Mouse (Mus musculus) midbrain, embryonic 14.5 days (tissue): Measurements from ENCODE around the gene Nup210l. TPM values are rescaled to one million over a fixed set of nuclear protein-coding genes. Genes with fewer than 3 reads are reported as not detected.

ENCODE experiments used
- ATAC-seq: fragments of 200-750 bp; cut with Nextera tagmentation; 2 replicates; pipeline ENCODE4 v1.8.0; 2017; ENCODE audit warnings: moderate number of reproducible peaks, moderate library complexity; ENCODE audit not compliant: low FRiP score, low TSS enrichment
- DNase-seq: peaks from one replicate; pipeline ENCODE4 v3.0.0-alpha.2; 2015
- H3K27ac ChIP-seq: fragments of 300-500 bp; sonication (generic); replicated peaks from 2 replicates; pipeline ENCODE4 v1.5.1; 2014; ENCODE audit warnings: mild to moderate bottlenecking, low read depth, low read length, moderate library complexity
- H3K27me3 ChIP-seq: fragments of 300-500 bp; sonication (generic); 2 replicates; pipeline ENCODE4 v1.6.1; 2014; ENCODE audit warnings: low read length, control low read depth, mixed read lengths; ENCODE audit not compliant: control insufficient read depth, insufficient read depth
- H3K36me3 ChIP-seq: fragments of 300-500 bp; sonication (generic); 2 replicates; pipeline ENCODE4 v1.6.1; 2014; ENCODE audit warnings: low read length, control low read depth; ENCODE audit not compliant: control insufficient read depth, insufficient read depth
- H3K4me1 ChIP-seq: fragments of 300-500 bp; sonication (generic); 2 replicates; pipeline ENCODE4 v1.6.1; 2014; ENCODE audit warnings: mild to moderate bottlenecking, antibody characterized with exemption, low read length, control low read depth; ENCODE audit not compliant: control insufficient read depth, insufficient read depth
- H3K4me2 ChIP-seq: fragments of 300-500 bp; sonication (generic); 2 replicates; pipeline ENCODE4 v1.6.1; 2014; ENCODE audit warnings: mild to moderate bottlenecking, low read length, moderate library complexity
- H3K4me3 ChIP-seq: fragments of 300-500 bp; sonication (generic); replicated peaks from 2 replicates; pipeline ENCODE4 v1.5.1; 2014; ENCODE audit warnings: low read depth, low read length
- H3K9ac ChIP-seq: fragments of 300-500 bp; sonication (generic); replicated peaks from 2 replicates; pipeline ENCODE4 v1.6.1; 2014; ENCODE audit warnings: mild to moderate bottlenecking, low read length, moderate library complexity
- H3K9me3 ChIP-seq: fragments of 300-500 bp; sonication (generic); 2 replicates; pipeline ENCODE4 v1.6.1; 2016; ENCODE audit warnings: low read length, control low read depth, mixed read lengths; ENCODE audit not compliant: control insufficient read depth
- WGBS: fragments of 180-500 bp; shearing (Covaris S2); extraction: QIAGEN DNeasy Blood & Tissue Kit; methylation state at CpG from one replicate; pipeline ENCODE4 v1.1.7; 2014; 5-methylcytosine and 5-hydroxymethylcytosine counted together
- polyA plus RNA-seq: library from polyadenylated mRNA; unstranded; fragments of >200 nt; fragmentation: Nextera tagmentation; extraction: Ambion mirVana; gene quantifications from 2 replicates; pipeline ENCODE4 v1.2.1, GENCODE M21; 2014

Nup210l gene
- polyA plus RNA-seq, 1 experiment from 2014 or later: 0.61 TPM

DNA sequence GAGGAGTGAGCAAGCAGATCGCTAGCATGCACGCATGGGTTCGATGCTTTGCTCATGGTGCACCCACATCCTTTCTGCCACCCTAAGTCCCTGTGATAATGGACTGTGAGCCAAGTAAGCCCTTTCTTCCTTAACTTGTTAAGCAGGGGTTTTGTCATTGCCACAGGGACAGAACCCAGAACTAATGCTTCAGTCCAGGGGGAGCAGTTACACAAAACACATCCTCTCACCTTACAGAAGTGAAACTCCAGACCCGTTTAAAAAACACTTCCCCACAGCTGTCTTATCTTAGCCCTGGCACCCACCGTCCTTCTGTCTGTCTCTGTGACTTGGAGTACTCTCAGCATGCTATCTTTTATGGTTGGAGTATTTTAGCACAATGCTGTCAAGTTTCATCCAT is 52.1 kb downstream of the Nup210l start:
- 67% methylated on average over 5 of the region's 5 CpGs for WGBS
- H3K9ac ChIP-seq: no peak overlapping the region
- H3K27me3 ChIP-seq: no peaks in the 10 kb centered on the region
- H3K36me3 ChIP-seq: no peaks in the 10 kb centered on the region
- ATAC-seq: no peak
- H3K4me1 ChIP-seq: no peaks in the 10 kb centered on the region
- no peak for DNase-seq
- no peak overlapping the region for H3K4me2 ChIP-seq
- no peak overlapping the region for H3K4me3 ChIP-seq
- H3K9me3 ChIP-seq: no peaks in the 10 kb centered on the region
- H3K27ac ChIP-seq: no peak overlapping the region

DNA sequence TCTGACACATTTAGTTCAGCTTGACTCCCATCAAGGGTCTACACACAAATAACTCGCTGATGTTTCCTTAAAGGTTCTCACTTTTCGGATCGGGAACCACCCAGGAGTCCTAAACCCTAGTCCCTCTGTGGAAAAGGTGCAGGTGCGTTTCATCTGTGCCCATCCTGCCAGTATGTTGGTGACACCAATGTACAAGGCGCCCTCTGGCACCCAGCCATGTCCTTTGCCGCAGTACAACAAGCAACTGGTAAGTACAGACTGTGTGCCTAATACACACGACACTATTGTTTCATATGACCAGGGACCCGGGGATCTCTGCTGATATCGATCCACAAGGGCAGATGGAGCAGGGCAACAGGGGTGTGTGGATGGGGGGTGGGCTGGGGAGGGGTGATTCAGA is 55.8 kb downstream of the Nup210l start:
- Histone ChIP-seq H3K27me3 (no peaks in the 10 kb centered on the region), H3K4me3 (no peak overlapping the region), H3K9me3 (no peaks in the 10 kb centered on the region), H3K4me1 (no peaks in the 10 kb centered on the region), H3K9ac (no peak overlapping the region), H3K27ac (no peak overlapping the region), H3K4me2 (no peak overlapping the region), H3K36me3 (no peaks in the 10 kb centered on the region)
- WGBS: 87% methylated on average over 9 of the region's 9 CpGs
- DNase-seq (no peak), ATAC-seq (no peak)

DNA sequence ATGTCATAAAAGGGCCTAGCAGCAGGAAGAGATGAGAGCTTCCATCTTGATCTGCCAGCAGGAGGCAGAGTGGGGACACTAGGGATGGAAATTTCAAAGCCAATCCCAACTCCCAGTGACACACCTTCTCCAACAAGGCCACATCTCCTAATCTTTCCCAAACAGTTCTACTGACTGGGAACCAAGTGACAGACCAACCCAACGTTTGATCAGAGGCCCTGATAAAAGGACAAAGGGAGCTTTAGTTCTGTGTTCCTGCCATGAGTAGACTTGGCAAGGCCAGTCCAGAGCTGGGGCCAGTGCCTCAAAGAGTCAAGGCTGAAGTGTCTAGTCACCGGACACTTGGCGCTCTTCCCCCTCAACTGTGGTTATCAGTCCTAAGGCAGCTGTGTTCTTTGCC is 57.6 kb downstream of the Nup210l start:
- Histone ChIP-seq H3K4me2 (no peak overlapping the region), H3K27me3 (no peaks in the 10 kb centered on the region), H3K4me1 (no peaks in the 10 kb centered on the region), H3K9ac (no peak overlapping the region), H3K9me3 (no peaks in the 10 kb centered on the region), H3K4me3 (no peak overlapping the region), H3K36me3 (no peaks in the 10 kb centered on the region), H3K27ac (no peak overlapping the region)
- ATAC-seq (no peak), DNase-seq (no peak)
- WGBS: 84% methylated on average over 3 of the region's 3 CpGs

DNA sequence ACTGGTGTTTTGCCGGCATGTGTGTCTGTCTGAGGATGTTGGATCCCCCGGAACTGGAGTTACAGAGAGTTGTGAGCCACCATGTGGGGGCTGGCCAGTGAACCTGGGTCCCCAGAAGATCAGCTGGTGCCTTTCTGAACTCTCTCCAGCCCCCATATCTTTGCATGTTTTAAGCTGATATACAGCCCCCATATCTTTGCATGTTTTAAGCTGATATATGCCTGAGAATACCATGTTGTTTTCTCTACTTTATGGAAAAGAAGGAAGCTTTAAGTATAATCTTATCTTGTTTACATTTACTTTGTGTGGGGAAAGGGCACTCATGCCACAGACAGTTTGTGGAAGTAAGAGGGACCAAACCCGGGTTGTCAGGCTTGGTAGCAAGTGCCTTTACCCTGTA is 75.6 kb downstream of the Nup210l start:
- H3K9ac ChIP-seq: no peak overlapping the region
- no peak overlapping the region for H3K4me3 ChIP-seq
- no peaks in the 10 kb centered on the region for H3K4me1 ChIP-seq
- H3K4me2 ChIP-seq: no peak overlapping the region
- no peak overlapping the region for H3K27ac ChIP-seq
- 80% methylated on average over 3 of the region's 3 CpGs for WGBS
- no peaks in the 10 kb centered on the region for H3K27me3 ChIP-seq
- DNase-seq (no peak), ATAC-seq (no peak)
- H3K9me3 ChIP-seq: no peaks in the 10 kb centered on the region
- no peaks in the 10 kb centered on the region for H3K36me3 ChIP-seq

DNA sequence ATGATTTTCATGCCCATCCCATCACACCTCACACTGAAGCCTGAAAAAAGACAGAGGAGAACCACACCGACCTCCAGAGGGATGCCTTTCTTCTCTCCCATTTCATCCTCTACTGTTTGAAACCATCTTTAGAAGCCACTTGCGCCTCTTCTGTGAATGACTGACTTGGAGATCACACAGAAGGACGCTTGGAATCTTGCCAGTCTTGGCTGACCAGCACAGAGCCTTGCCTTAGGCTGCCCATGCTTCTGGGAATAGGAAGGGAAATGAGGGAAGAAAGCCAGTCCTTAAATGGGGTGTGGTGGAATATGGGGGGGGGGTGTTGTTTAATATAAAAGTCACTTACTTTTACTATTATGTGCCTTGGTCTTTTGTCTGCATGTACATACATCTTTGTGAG is 79.6 kb downstream of the Nup210l start:
- no peak for ATAC-seq
- Histone ChIP-seq H3K27me3 (no peaks in the 10 kb centered on the region), H3K9ac (no peak overlapping the region), H3K4me2 (no peak overlapping the region), H3K4me3 (no peak overlapping the region), H3K27ac (no peak overlapping the region), H3K9me3 (no peaks in the 10 kb centered on the region), H3K36me3 (no peaks in the 10 kb centered on the region), H3K4me1 (no peaks in the 10 kb centered on the region)
- DNase-seq: no peak
- WGBS: 70% methylated on average over 3 of the region's 3 CpGs

DNA sequence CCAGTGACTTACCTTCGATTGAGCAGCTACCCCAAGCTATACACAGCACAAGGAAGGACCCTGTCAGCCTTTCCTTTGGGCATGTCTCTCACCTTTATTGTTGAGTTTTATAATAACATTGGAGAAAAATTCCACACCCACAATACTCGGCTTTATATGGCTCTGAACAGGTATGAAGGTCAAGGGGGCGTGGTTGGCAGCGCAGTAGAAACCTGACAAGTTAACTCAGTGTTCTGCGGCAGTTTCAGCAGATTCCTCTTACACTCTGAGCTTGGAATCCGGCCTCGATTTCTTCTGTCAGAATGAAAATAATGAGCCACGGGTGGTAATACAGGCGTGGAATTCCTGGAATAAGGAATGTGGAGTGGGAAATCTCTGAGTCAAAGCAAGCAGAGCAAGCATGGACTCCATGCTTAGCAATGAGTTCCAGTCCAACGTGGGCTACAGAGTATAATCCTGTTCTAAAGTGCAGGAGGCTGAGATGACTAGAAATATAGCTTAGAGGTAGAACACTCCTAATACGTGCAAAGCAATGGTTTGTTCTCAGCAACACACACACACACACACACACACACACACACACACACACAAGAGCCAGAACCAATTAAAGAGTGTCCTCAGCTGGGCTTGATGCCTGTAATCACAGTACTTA is 87.1 kb downstream of the Nup210l start:
- H3K4me2 ChIP-seq: no peak overlapping the region
- 83% methylated on average over 11 of the region's 11 CpGs for WGBS
- no peaks in the 10 kb centered on the region for H3K27me3 ChIP-seq
- no peaks in the 10 kb centered on the region for H3K9me3 ChIP-seq
- no peaks in the 10 kb centered on the region for H3K36me3 ChIP-seq
- H3K9ac ChIP-seq: no peak overlapping the region
- no peak for DNase-seq
- no peak overlapping the region for H3K4me3 ChIP-seq
- H3K4me1 ChIP-seq: no peaks in the 10 kb centered on the region
- no peak for ATAC-seq
- H3K27ac ChIP-seq: no peak overlapping the region

DNA sequence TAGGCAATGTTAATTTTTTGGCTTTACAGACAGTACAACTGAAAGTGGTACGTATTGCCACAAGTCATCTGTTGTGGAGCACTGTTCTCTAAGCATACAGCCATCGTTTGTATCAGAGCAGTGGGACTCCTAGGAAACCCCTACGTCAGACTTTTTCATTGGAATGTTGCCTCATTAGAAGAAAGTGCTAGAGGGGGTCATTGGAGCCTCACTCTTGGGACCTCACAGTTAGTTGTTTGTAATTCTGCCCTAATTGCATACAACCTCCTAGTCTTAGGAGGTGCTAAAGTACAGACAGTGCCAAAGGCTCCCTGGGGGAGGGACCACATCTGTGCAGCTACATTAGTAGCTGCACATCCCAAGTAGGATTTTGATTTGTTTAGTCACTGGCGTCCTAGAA is 90.8 kb downstream of the Nup210l start:
- no peak overlapping the region for H3K27ac ChIP-seq
- no peak overlapping the region for H3K4me2 ChIP-seq
- H3K9ac ChIP-seq: no peak overlapping the region
- H3K36me3 ChIP-seq: no peaks in the 10 kb centered on the region
- DNase-seq (no peak), ATAC-seq (no peak)
- no peaks in the 10 kb centered on the region for H3K27me3 ChIP-seq
- no peak overlapping the region for H3K4me3 ChIP-seq
- no peaks in the 10 kb centered on the region for H3K4me1 ChIP-seq
- H3K9me3 ChIP-seq: no peaks in the 10 kb centered on the region
- WGBS: 70% methylated on average over 4 of the region's 4 CpGs

DNA sequence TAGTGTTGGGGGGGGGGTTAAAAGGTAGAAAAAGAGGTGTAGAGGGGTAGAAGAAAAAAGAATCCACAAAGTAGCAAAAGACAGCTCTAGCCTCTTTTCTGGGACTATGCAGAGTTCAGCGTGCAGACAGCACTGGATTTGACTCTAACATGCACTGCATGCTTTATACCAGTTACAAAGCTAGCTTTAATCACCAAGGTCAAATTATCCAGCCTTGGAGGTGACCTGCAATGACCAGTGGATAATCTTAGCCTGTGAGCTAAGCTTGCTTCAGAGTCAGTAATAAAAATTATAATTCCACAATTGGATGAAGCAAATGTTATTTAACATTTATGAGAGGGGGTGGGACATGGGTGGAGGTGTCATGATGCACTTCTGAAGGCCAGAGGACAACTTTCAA is 91.7 kb downstream of the Nup210l start:
- Histone ChIP-seq H3K27ac (no peak overlapping the region), H3K27me3 (no peaks in the 10 kb centered on the region), H3K4me3 (no peak overlapping the region), H3K4me1 (no peaks in the 10 kb centered on the region), H3K9me3 (no peaks in the 10 kb centered on the region), H3K9ac (no peak overlapping the region), H3K36me3 (no peaks in the 10 kb centered on the region), H3K4me2 (no peak overlapping the region)
- ATAC-seq (no peak), DNase-seq (no peak)
- WGBS: 69% methylated on average over 1 of the region's 1 CpGs

DNA sequence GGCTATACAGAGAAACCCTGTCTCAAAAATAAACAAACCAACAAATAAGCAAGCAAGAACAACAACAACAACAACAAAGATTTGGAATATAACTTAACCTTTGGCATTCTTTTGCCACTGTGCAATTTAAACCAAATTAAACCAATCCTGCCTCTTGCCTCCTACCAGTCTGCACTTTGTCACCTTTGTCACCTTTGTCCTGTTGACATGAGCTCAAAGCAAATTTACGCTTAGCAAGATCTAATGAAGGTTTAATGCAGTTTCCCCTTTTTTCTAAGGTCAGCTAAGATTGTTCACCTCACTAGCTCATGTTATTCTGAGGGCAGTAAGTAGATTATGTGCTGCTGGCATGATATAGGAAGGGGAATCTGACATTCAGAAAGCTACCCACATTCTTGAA is 93.6 kb downstream of the Nup210l start:
- H3K27me3 ChIP-seq: no peaks in the 10 kb centered on the region
- no peak overlapping the region for H3K9ac ChIP-seq
- ATAC-seq (no peak), DNase-seq (no peak)
- no peak overlapping the region for H3K4me3 ChIP-seq
- no peaks in the 10 kb centered on the region for H3K4me1 ChIP-seq
- H3K4me2 ChIP-seq: no peak overlapping the region
- no peak overlapping the region for H3K27ac ChIP-seq
- no peaks in the 10 kb centered on the region for H3K36me3 ChIP-seq
- WGBS: 76% methylated on average over 1 of the region's 1 CpGs
- no peaks in the 10 kb centered on the region for H3K9me3 ChIP-seq
